Mouse (Mus musculus): ENCODE measurements around the gene Shroom3. TPM values are rescaled to one million over a fixed set of nuclear protein-coding genes. Genes with fewer than 3 reads are reported as not detected.

Gene Shroom3
- polyA plus RNA-seq, 1 experiment, result 4.4 TPM

GRCm38 (mm10) chr5:92951079-92951478, 267.8 kb downstream of the Shroom3 start:
- WGBS, result 95% methylated on average over 14 of the region's 14 CpGs
- no peak for DNase-seq
- no peaks in the 10 kb centered on the region for H3K27me3 ChIP-seq (ENCODE audit: control insufficient read depth, insufficient read depth, low read length)
- H3K27ac ChIP-seq (ENCODE audit: insufficient read depth, low read length), result no peak overlapping the region
- no peak overlapping the region for H3K4me3 ChIP-seq (replicated peaks; ENCODE audit: insufficient read depth, low read depth, low read length)
- no peak for TF ChIP-seq POLR2A (IDR thresholded peaks at IDR 0.05; ENCODE audit: borderline replicate concordance, insufficient read depth, low read length)
- TF ChIP-seq CTCF (IDR thresholded peaks at IDR 0.05; ENCODE audit: borderline replicate concordance, insufficient read depth, low read depth, low read length), result no peak
- peaks cover 6% of the 10 kb centered on the region; the same call in 1 of the 2 replicates for H3K4me1 ChIP-seq (ENCODE audit: control insufficient read depth, insufficient read depth, low read length)

GRCm38 (mm10) chr5:92953865-92954264, 270.6 kb downstream of the Shroom3 start:
- no peak for DNase-seq
- Histone ChIP-seq H3K4me3 (replicated peaks; ENCODE audit: insufficient read depth, low read depth, low read length) (no peak overlapping the region), H3K27me3 (ENCODE audit: control insufficient read depth, insufficient read depth, low read length) (no peaks in the 10 kb centered on the region), H3K27ac (ENCODE audit: insufficient read depth, low read length) (no peak overlapping the region), H3K4me1 (ENCODE audit: control insufficient read depth, insufficient read depth, low read length) (peaks cover 10% of the 10 kb centered on the region; the same call in 1 of the 2 replicates)
- 89% methylated on average over 8 of the region's 8 CpGs for WGBS
- no peak for TF ChIP-seq POLR2A (IDR thresholded peaks at IDR 0.05; ENCODE audit: borderline replicate concordance, insufficient read depth, low read length)

- Histone ChIP-seq H3K27me3 (ENCODE audit: control insufficient read depth, insufficient read depth, low read length) (no peaks in the 10 kb centered on the region), H3K4me3 (replicated peaks; ENCODE audit: insufficient read depth, low read depth, low read length) (no peak overlapping the region), H3K4me1 (ENCODE audit: control insufficient read depth, insufficient read depth, low read length) (peaks cover 15% of the 10 kb centered on the region; the same call in 1 of the 2 replicates), H3K27ac (ENCODE audit: insufficient read depth, low read length) (no peak overlapping the region)
- TF ChIP-seq CTCF (IDR thresholded peaks at IDR 0.05; ENCODE audit: borderline replicate concordance, insufficient read depth, low read depth, low read length) (peak; percentile 82), POLR2A (IDR thresholded peaks at IDR 0.05; ENCODE audit: borderline replicate concordance, insufficient read depth, low read length) (no peak)
- 6% methylated on average over 10 of the region's 10 CpGs for WGBS
- DNase-seq, result peak; percentile 82 to 85
Observed at GRCm38 (mm10) chr5:92954323-92954722, 271.1 kb downstream of the Shroom3 start.

GRCm38 (mm10) chr5:92954827-92955475, 271.7 kb downstream of the Shroom3 start:
- Histone ChIP-seq H3K27me3 (ENCODE audit: control insufficient read depth, insufficient read depth, low read length) (no peaks in the 10 kb centered on the region), H3K4me3 (replicated peaks; ENCODE audit: insufficient read depth, low read depth, low read length) (no peak overlapping the region), H3K4me1 (ENCODE audit: control insufficient read depth, insufficient read depth, low read length) (peaks cover 18% of the 10 kb centered on the region), H3K27ac (ENCODE audit: insufficient read depth, low read length) (no peak overlapping the region)
- WGBS, result 63% methylated on average over 6 of the region's 6 CpGs
- DNase-seq, result peak; percentile 49 to 55
- TF ChIP-seq POLR2A (IDR thresholded peaks at IDR 0.05; ENCODE audit: borderline replicate concordance, insufficient read depth, low read length) (no peak), CTCF (IDR thresholded peaks at IDR 0.05; ENCODE audit: borderline replicate concordance, insufficient read depth, low read depth, low read length) (peak; percentile 64)

GRCm38 (mm10) chr5:92959287-92959686, 276.1 kb downstream of the Shroom3 start:
- Histone ChIP-seq H3K4me1 (ENCODE audit: control insufficient read depth, insufficient read depth, low read length) (peaks cover 20% of the 10 kb centered on the region), H3K27me3 (ENCODE audit: control insufficient read depth, insufficient read depth, low read length) (no peaks in the 10 kb centered on the region), H3K27ac (ENCODE audit: insufficient read depth, low read length) (no peak overlapping the region), H3K4me3 (replicated peaks; ENCODE audit: insufficient read depth, low read depth, low read length) (no peak overlapping the region)
- DNase-seq, result no peak
- 39% methylated on average over 10 of the region's 10 CpGs for WGBS
- TF ChIP-seq CTCF (IDR thresholded peaks at IDR 0.05; ENCODE audit: borderline replicate concordance, insufficient read depth, low read depth, low read length) (no peak), POLR2A (IDR thresholded peaks at IDR 0.05; ENCODE audit: borderline replicate concordance, insufficient read depth, low read length) (no peak)

- peak; percentile 63 to 78 for DNase-seq
- 0 out of 2 replicates have a peak overlapping the region, but pooled peaks have one; percentile 6 for H3K27ac ChIP-seq (ENCODE audit: insufficient read depth, low read length)
- H3K4me3 ChIP-seq (replicated peaks; ENCODE audit: insufficient read depth, low read depth, low read length), result no peak overlapping the region
- TF ChIP-seq POLR2A (IDR thresholded peaks at IDR 0.05; ENCODE audit: borderline replicate concordance, insufficient read depth, low read length) (no peak), CTCF (IDR thresholded peaks at IDR 0.05; ENCODE audit: borderline replicate concordance, insufficient read depth, low read depth, low read length) (no peak)
- 7% methylated on average over 9 of the region's 9 CpGs for WGBS
- no peaks in the 10 kb centered on the region for H3K27me3 ChIP-seq (ENCODE audit: control insufficient read depth, insufficient read depth, low read length)
- peaks cover 20% of the 10 kb centered on the region for H3K4me1 ChIP-seq (ENCODE audit: control insufficient read depth, insufficient read depth, low read length)
Observed at GRCm38 (mm10) chr5:92959708-92960107, 276.5 kb downstream of the Shroom3 start.

- no peak for DNase-seq
- 83% methylated on average over 11 of the region's 11 CpGs for WGBS
- Histone ChIP-seq H3K27me3 (ENCODE audit: control insufficient read depth, insufficient read depth, low read length) (no peaks in the 10 kb centered on the region), H3K4me1 (ENCODE audit: control insufficient read depth, insufficient read depth, low read length) (peaks cover 20% of the 10 kb centered on the region), H3K27ac (ENCODE audit: insufficient read depth, low read length) (no peak overlapping the region), H3K4me3 (replicated peaks; ENCODE audit: insufficient read depth, low read depth, low read length) (no peak overlapping the region)
- TF ChIP-seq CTCF (IDR thresholded peaks at IDR 0.05; ENCODE audit: borderline replicate concordance, insufficient read depth, low read depth, low read length) (no peak), POLR2A (IDR thresholded peaks at IDR 0.05; ENCODE audit: borderline replicate concordance, insufficient read depth, low read length) (no peak)
Observed at GRCm38 (mm10) chr5:92961353-92961752, 278.1 kb downstream of the Shroom3 start.

GRCm38 (mm10) chr5:92961770-92962231, 278.6 kb downstream of the Shroom3 start:
- TF ChIP-seq CTCF (IDR thresholded peaks at IDR 0.05; ENCODE audit: borderline replicate concordance, insufficient read depth, low read depth, low read length) (no peak), POLR2A (IDR thresholded peaks at IDR 0.05; ENCODE audit: borderline replicate concordance, insufficient read depth, low read length) (no peak)
- H3K27ac ChIP-seq (ENCODE audit: insufficient read depth, low read length), result no peak overlapping the region
- H3K27me3 ChIP-seq (ENCODE audit: control insufficient read depth, insufficient read depth, low read length), result no peaks in the 10 kb centered on the region
- WGBS, result 56% methylated on average over 7 of the region's 7 CpGs
- H3K4me3 ChIP-seq (replicated peaks; ENCODE audit: insufficient read depth, low read depth, low read length), result no peak overlapping the region
- no peak for DNase-seq
- peaks cover 20% of the 10 kb centered on the region for H3K4me1 ChIP-seq (ENCODE audit: control insufficient read depth, insufficient read depth, low read length)

Measured in cerebellum, adult 2 months (tissue).